Comparison of ENCODE assay signal across 9 mouse cellular contexts in genomic region chr16:49407956-49408795, GRCm38 (mm10).
DNase-seq lines count a peak whose midpoint lies in the region; ATAC-seq and TF ChIP-seq lines count a peak whose summit lies in the region.
"Had no signal": no experiment of that assay in that cellular context is flagged by ENCODE, and none has a peak within 500 bp of the region (broad histone marks: within the 10 kb centered on the region; RNA-seq: fewer than 3 reads in every experiment).

No protein-coding gene starts in this region.

- no peak for ATAC-seq in heart, embryonic 16.5 days (replicated peaks; ENCODE audit: extremely low read depth, insufficient read depth, low FRiP score)
- ATAC-seq in forebrain, embryonic 14.5 days, result peak; percentile 80
- peak; percentile 47; the same call in 1 of the 2 replicates for ATAC-seq in limb, embryonic 12.5 days (ENCODE audit: insufficient number of reproducible peaks, insufficient read depth, low FRiP score, low TSS enrichment, low read depth)
- peak; percentile 92 for ATAC-seq in neural tube, embryonic 13.5 days (ENCODE audit: low read depth)

- intact Hi-C loops in heart, adult 2 months (cut with DNase I), result no loop called here

- H3K27me3 ChIP-seq in heart, embryonic 16.5 days (ENCODE audit: control insufficient read depth, insufficient read depth, low read length), result no peaks in the 10 kb centered on the region
- no peaks in the 10 kb centered on the region for H3K27me3 ChIP-seq in heart, adult 2 months (ENCODE audit: control insufficient read depth, insufficient read depth, low read length)
- no peaks in the 10 kb centered on the region for H3K27me3 ChIP-seq in forebrain, embryonic 14.5 days (replicated peaks; ENCODE audit: control insufficient read depth, insufficient read depth, low read length)
- H3K27me3 ChIP-seq in limb, embryonic 12.5 days, result no peaks in the 10 kb centered on the region
- no peaks in the 10 kb centered on the region for H3K27me3 ChIP-seq in neural tube, embryonic 13.5 days

- no peak for TF ChIP-seq POLR2A in heart, adult 2 months (IDR thresholded peaks at IDR 0.05; ENCODE audit: insufficient read depth, low read depth, low read length)

- H3K4me1 ChIP-seq in heart, embryonic 16.5 days (ENCODE audit: control insufficient read depth, insufficient read depth, low read length), result no peaks in the 10 kb centered on the region; the same call in 1 of the 2 replicates
- no peaks in the 10 kb centered on the region for H3K4me1 ChIP-seq in heart, adult 2 months (ENCODE audit: control insufficient read depth, insufficient read depth, low read length)
- H3K4me1 ChIP-seq in forebrain, embryonic 14.5 days (ENCODE audit: control insufficient read depth, insufficient read depth, low read length), result peaks cover 4% of the 10 kb centered on the region; the same call in 1 of the 2 replicates
- peaks cover 9% of the 10 kb centered on the region for H3K4me1 ChIP-seq in limb, embryonic 12.5 days (replicated peaks)
- H3K4me1 ChIP-seq in neural tube, embryonic 13.5 days (replicated peaks), result peaks cover 15% of the 10 kb centered on the region

- WGBS in heart, embryonic 16.5 days, result 25% methylated on average over 16 of the region's 16 CpGs
- 15% methylated on average over 16 of the region's 16 CpGs for WGBS in heart, adult 2 months
- WGBS in forebrain, embryonic 14.5 days, result 27% methylated on average over 16 of the region's 16 CpGs
- WGBS in limb, embryonic 12.5 days, result 14% methylated on average over 16 of the region's 16 CpGs
- 10% methylated on average over 16 of the region's 16 CpGs for WGBS in neural tube, embryonic 13.5 days

- no peak overlapping the region for H3K9ac ChIP-seq in heart, embryonic 16.5 days (ENCODE audit: low read length)
- no peak overlapping the region for H3K9ac ChIP-seq in heart, adult 2 months (ENCODE audit: low read depth, low read length)
- no peak overlapping the region for H3K9ac ChIP-seq in forebrain, embryonic 14.5 days (ENCODE audit: low read length)
- no peak overlapping the region for H3K9ac ChIP-seq in limb, embryonic 12.5 days (replicated peaks)
- no peak overlapping the region; the same call in 1 of the 2 replicates for H3K9ac ChIP-seq in neural tube, embryonic 13.5 days

- peak overlapping the region; percentile 27 for H3K4me2 ChIP-seq in heart, embryonic 16.5 days (ENCODE audit: low read depth, low read length)
- peak overlapping the region; percentile 3; the same call in 1 of the 2 replicates for H3K4me2 ChIP-seq in forebrain, embryonic 14.5 days (ENCODE audit: low read length)
- peak overlapping the region; percentile 47 for H3K4me2 ChIP-seq in limb, embryonic 12.5 days
- H3K4me2 ChIP-seq in neural tube, embryonic 13.5 days, result peak overlapping the region; percentile 45

- no peak overlapping the region for H3K27ac ChIP-seq in heart, embryonic 16.5 days (ENCODE audit: low read length)
- H3K27ac ChIP-seq in heart, adult 2 months, result no peak overlapping the region
- peak overlapping the region; percentile 7; the same call in 1 of the 2 replicates for H3K27ac ChIP-seq in forebrain, embryonic 14.5 days (ENCODE audit: low read depth, low read length)
- H3K27ac ChIP-seq in limb, embryonic 12.5 days, result no peak overlapping the region
- peak overlapping the region; percentile 46 for H3K27ac ChIP-seq in neural tube, embryonic 13.5 days (replicated peaks)

- H3K4me3 ChIP-seq in heart, embryonic 16.5 days (ENCODE audit: low read length), result no peak overlapping the region
- no peak overlapping the region for H3K4me3 ChIP-seq in heart, adult 2 months
- no peak overlapping the region for H3K4me3 ChIP-seq in forebrain, embryonic 14.5 days (ENCODE audit: low read depth, low read length)
- no peak overlapping the region for H3K4me3 ChIP-seq in limb, embryonic 12.5 days (replicated peaks)
- 0 out of 2 replicates have a peak overlapping the region, but pooled peaks have one; percentile 11 for H3K4me3 ChIP-seq in neural tube, embryonic 13.5 days

- no peak for TF ChIP-seq EP300 in heart, adult 2 months (IDR thresholded peaks at IDR 0.05; ENCODE audit: insufficient read depth, low read depth, low read length)

- no peaks in the 10 kb centered on the region for H3K79me2 ChIP-seq in heart, adult 2 months (replicated peaks; ENCODE audit: control insufficient read depth, insufficient read depth, low read length)

- no peak for TF ChIP-seq CTCF in heart, adult 2 months (IDR thresholded peaks at IDR 0.05)

- no peak for DNase-seq in heart, adult 2 months
- DNase-seq in forebrain, embryonic 14.5 days (ENCODE audit: low spot score), result peak; percentile 67
- DNase-seq in MN1 (ENCODE audit: low spot score), result no peak
- DNase-seq in urinary bladder, postnatal 4 days (ENCODE audit: low spot score in 2 of 2), result no peak
- DNase-seq in urinary bladder, postnatal 36 days (ENCODE audit: low spot score in 2 of 2), result no peak
- DNase-seq: right cerebral cortex, postnatal 4 days had no signal

- H3K36me3 ChIP-seq in heart, embryonic 16.5 days (ENCODE audit: control insufficient read depth, insufficient read depth), result no peaks in the 10 kb centered on the region
- H3K36me3 ChIP-seq in heart, adult 2 months (ENCODE audit: control insufficient read depth, insufficient read depth, low read length), result no peaks in the 10 kb centered on the region
- H3K36me3 ChIP-seq in forebrain, embryonic 14.5 days (ENCODE audit: control insufficient read depth, insufficient read depth, low read length), result no peaks in the 10 kb centered on the region
- no peaks in the 10 kb centered on the region for H3K36me3 ChIP-seq in limb, embryonic 12.5 days
- no peaks in the 10 kb centered on the region for H3K36me3 ChIP-seq in neural tube, embryonic 13.5 days

- H3K9me3 ChIP-seq in heart, embryonic 16.5 days (replicated peaks; ENCODE audit: control insufficient read depth, low read length), result no peaks in the 10 kb centered on the region
- no peaks in the 10 kb centered on the region for H3K9me3 ChIP-seq in forebrain, embryonic 14.5 days (replicated peaks; ENCODE audit: control insufficient read depth, low read length)
- H3K9me3 ChIP-seq in limb, embryonic 12.5 days, result no peaks in the 10 kb centered on the region
- no peaks in the 10 kb centered on the region for H3K9me3 ChIP-seq in neural tube, embryonic 13.5 days

Comparison
In these comparisons a context has a peak if more than half of its experiments do, and no peak if none do; other contexts are left out.
1. H3K27ac ChIP-seq: peak in forebrain, embryonic 14.5 days (single experiment) and neural tube, embryonic 13.5 days (single experiment); none in heart, embryonic 16.5 days (single experiment), heart, adult 2 months (single experiment) and limb, embryonic 12.5 days (single experiment).
2. Peak in every context shown above with its lines, with median percentiles within 50 percentile points of each other: H3K4me2 ChIP-seq.